Mouse (Mus musculus) hindbrain, embryonic 11.5 days (tissue): ENCODE measurements around the gene Gm26992. TPM values are rescaled to one million over a fixed set of nuclear protein-coding genes. Genes with fewer than 3 reads are reported as not detected.
"Not testable (repeated sequence)": the region's sequence is repeated elsewhere in the genome, so short reads cannot be mapped to it uniquely, and the experiment has no call there.

Experiments
- ATAC-seq: fragments of 200-750 bp; cut with Nextera tagmentation; 2 replicates; pipeline ENCODE4 v1.8.0; 2017; ENCODE audit warnings: mild to moderate bottlenecking, moderate TSS enrichment, moderate library complexity; ENCODE audit not compliant: low FRiP score
- DNase-seq: peaks from one replicate; pipeline ENCODE4 v3.0.0-alpha.2; 2015; ENCODE audit warnings: low spot score
- H3K27ac ChIP-seq: fragments of 300-500 bp; sonication (generic); 2 replicates; pipeline ENCODE4 v1.5.1; 2014; ENCODE audit warnings: mild to moderate bottlenecking, low read depth, low read length
- H3K27me3 ChIP-seq: fragments of 300-500 bp; sonication (generic); 2 replicates; pipeline ENCODE4 v1.6.1; 2014; ENCODE audit warnings: mild to moderate bottlenecking, low read length, moderate library complexity, mixed read lengths; ENCODE audit not compliant: control insufficient read depth, insufficient read depth
- H3K36me3 ChIP-seq: fragments of 300-500 bp; sonication (generic); 2 replicates; pipeline ENCODE4 v1.6.1; 2014; ENCODE audit warnings: mild to moderate bottlenecking, low read length, moderate library complexity, mixed read lengths; ENCODE audit not compliant: control insufficient read depth, insufficient read depth
- H3K4me1 ChIP-seq: fragments of 300-500 bp; sonication (generic); replicated peaks from 2 replicates; pipeline ENCODE4 v1.6.1; 2014; ENCODE audit warnings: low read length, mixed read lengths; ENCODE audit not compliant: control insufficient read depth, insufficient read depth
- H3K4me2 ChIP-seq: fragments of 300-500 bp; sonication (generic); replicated peaks from 2 replicates; pipeline ENCODE4 v1.6.1; 2014; ENCODE audit warnings: mild to moderate bottlenecking, low read depth, low read length
- H3K4me3 ChIP-seq: fragments of 300-500 bp; sonication (generic); 2 replicates; pipeline ENCODE4 v1.5.1; 2014; ENCODE audit warnings: low read depth, low read length
- H3K9ac ChIP-seq: fragments of 300-500 bp; sonication (generic); 2 replicates; pipeline ENCODE4 v1.6.1; 2014; ENCODE audit warnings: low read depth, low read length
- H3K9me3 ChIP-seq: fragments of 300-500 bp; sonication (generic); 2 replicates; pipeline ENCODE4 v1.6.1; 2016; ENCODE audit warnings: low read length; ENCODE audit not compliant: control insufficient read depth
- WGBS: fragments of 180-500 bp; shearing (Covaris S2); extraction: QIAGEN DNeasy Blood & Tissue Kit; methylation state at CpG from one replicate; pipeline ENCODE4 v1.1.7; 2014; 5-methylcytosine and 5-hydroxymethylcytosine counted together
- polyA plus RNA-seq: library from polyadenylated mRNA; unstranded; fragments of >200 nt; fragmentation: Nextera tagmentation; extraction: Ambion mirVana; gene quantifications from 2 replicates; pipeline ENCODE4 v1.2.1, GENCODE M21; 2014

Gene Gm26992
- polyA plus RNA-seq, 1 experiment from 2014 or later = not detected

DNA sequence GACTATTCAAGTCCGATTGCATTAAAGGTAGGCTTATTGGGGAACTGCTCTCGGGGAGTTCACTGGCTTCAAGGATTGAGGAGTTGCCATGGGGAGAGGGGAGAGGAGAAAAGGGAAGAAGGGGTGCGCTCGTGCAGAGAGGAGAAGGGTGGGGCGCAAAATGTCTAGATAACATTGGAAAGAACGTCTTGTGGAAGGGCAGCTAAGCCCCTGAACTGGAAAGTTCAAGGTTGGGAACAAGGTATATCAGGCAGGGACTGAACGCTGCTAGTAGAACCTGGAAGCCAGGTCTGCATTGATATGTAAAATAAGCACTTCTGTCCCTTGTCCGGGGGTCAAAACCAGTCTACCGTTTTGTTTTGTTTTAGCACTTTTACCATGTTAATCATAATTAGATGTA lies 16.2 kb downstream of the Gm26992 start:
- 15% methylated on average over 9 of the region's 9 CpGs for WGBS
- H3K27me3 ChIP-seq = peaks cover 26% of the 10 kb centered on the region

DNA sequence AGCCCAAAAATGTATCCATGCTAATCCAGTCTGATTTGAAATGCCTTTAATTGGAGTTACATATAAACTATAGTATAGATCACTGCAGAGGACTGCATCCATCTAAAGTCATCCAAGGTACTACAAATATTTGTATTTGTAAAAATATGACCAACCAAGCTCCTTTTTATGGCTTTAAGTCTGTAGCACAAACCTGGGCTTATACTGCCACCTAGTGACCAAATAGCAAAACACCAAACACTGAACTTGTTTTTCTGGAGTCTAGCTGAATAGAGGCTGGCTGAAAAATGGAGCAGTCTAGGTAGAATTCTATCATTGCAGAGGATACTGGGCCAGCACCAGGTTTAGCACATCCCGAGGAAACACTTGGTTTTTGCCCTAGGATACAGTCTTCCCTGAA lies 19.0 kb downstream of the Gm26992 start:
- Histone ChIP-seq H3K36me3 (no peaks in the 10 kb centered on the region), H3K27me3 (peaks cover 22% of the 10 kb centered on the region), H3K4me2 (no peak overlapping the region), H3K27ac (no peak overlapping the region), H3K9me3 (no peaks in the 10 kb centered on the region), H3K4me3 (no peak overlapping the region), H3K9ac (no peak overlapping the region), H3K4me1 (no peaks in the 10 kb centered on the region)
- ATAC-seq (no peak), DNase-seq (peak; percentile 62)
- WGBS = 0% methylated on average over 1 of the region's 1 CpGs

More for the DNA sequence above, 16.2 kb downstream of the Gm26992 start:
- H3K4me2 ChIP-seq = no peak overlapping the region
- no peaks in the 10 kb centered on the region for H3K4me1 ChIP-seq
- ATAC-seq (no peak), DNase-seq (no peak)
- no peaks in the 10 kb centered on the region for H3K9me3 ChIP-seq
- H3K27ac ChIP-seq = no peak overlapping the region
- H3K36me3 ChIP-seq = no peaks in the 10 kb centered on the region
- H3K9ac ChIP-seq = no peak overlapping the region
- no peak overlapping the region for H3K4me3 ChIP-seq

DNA sequence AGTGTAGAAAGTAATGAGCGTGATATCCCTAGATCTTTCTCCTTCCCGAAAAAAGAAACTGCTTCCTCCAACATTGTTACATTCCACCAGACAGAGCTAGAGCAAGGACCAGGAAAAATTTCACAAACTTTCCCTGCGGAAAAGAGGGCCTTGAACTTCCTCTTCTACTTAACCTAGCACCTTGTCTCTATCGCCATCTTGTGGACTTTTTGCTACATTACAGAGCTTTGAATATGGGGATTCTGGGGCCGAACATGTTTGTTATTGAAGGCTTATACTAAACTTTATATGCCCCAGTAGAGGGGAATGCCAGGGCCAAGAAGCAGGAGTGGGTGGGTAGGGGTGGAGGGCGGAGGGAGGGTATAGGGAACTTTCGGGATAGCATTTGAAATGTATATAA lies 21.9 kb downstream of the Gm26992 start:
- ATAC-seq (no peak), DNase-seq (peak; percentile 63)
- no peak overlapping the region for H3K27ac ChIP-seq
- no peaks in the 10 kb centered on the region for H3K4me1 ChIP-seq
- no peaks in the 10 kb centered on the region for H3K9me3 ChIP-seq
- H3K36me3 ChIP-seq = no peaks in the 10 kb centered on the region
- no peak overlapping the region for H3K4me2 ChIP-seq
- H3K27me3 ChIP-seq = peaks cover 26% of the 10 kb centered on the region
- no peak overlapping the region for H3K9ac ChIP-seq
- no peak overlapping the region for H3K4me3 ChIP-seq
- 35% methylated on average over 7 of the region's 7 CpGs for WGBS

DNA sequence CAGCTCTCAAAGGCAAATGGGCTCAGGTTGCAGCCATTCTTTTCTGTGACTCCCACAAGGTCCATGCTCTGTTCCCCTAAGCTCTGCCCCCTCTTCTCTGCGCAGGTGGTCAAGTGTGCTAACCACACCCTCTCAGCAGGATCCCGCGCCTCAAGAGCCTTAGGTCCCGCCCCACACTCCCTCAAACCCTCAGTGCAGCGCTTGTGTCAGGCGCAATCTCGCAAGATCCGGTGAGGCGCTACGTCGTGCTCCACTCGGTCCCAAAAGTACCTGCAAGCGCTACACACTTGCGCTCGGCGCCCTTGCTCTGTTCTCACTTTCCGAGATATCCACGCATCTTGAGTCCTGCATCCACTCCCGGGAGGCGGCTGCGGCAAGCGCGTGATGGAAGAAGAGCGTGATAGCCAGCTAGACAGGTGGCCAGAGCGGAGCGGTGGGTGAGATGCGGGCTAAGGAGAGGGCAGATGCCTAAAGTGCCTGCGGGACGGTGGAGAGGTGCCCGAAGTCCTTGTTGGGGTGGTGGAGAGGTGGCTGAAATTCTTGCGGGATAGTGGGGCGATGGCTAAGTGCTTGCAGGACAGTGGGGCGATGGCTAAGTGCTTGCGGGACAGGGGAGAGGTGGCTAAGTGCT lies 25.8 kb downstream of the Gm26992 start:
- ATAC-seq (no peak), DNase-seq (peak; percentile 19)
- no peaks in the 10 kb centered on the region for H3K4me1 ChIP-seq
- H3K9ac ChIP-seq = 0 out of 2 replicates have a peak overlapping the region, but pooled peaks have one; percentile 15
- H3K9me3 ChIP-seq = no peaks in the 10 kb centered on the region
- no peaks in the 10 kb centered on the region for H3K36me3 ChIP-seq
- whole genome bisulfite sequencing = 7% methylated on average over 34 of the region's 34 CpGs
- H3K4me3 ChIP-seq = peak overlapping the region; percentile 22
- peak overlapping the region; percentile 54 for H3K4me2 ChIP-seq
- H3K27ac ChIP-seq = no peak overlapping the region
- peaks cover 18% of the 10 kb centered on the region for H3K27me3 ChIP-seq

DNA sequence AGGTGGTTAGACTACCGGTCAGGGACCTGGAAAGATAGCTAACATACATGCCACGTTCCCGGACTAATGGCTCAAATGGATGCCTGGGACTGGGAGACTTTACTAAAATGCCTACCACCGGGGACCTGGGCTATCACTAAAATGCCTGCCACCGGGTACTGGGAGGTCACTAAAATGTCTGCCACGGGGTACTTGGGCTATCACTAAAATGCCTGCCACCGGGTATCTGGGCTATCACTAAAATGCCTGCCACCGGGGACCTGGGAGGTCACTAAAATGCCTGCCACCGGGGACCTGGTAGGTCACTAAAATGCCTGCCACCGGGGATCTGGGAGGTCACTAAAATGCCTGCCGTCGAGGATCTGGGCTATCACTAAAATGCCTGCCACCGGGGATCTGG lies 26.6 kb downstream of the Gm26992 start:
- ATAC-seq, H3K9ac ChIP-seq, H3K4me3 ChIP-seq, DNase-seq, H3K36me3 ChIP-seq, H3K27ac ChIP-seq, H3K4me1 ChIP-seq, H3K9me3 ChIP-seq, H3K4me2 ChIP-seq: not testable (repeated sequence)
- H3K27me3 ChIP-seq = peaks cover 18% of the 10 kb centered on the region
- WGBS = 47% methylated on average over 10 of the region's 13 CpGs

DNA sequence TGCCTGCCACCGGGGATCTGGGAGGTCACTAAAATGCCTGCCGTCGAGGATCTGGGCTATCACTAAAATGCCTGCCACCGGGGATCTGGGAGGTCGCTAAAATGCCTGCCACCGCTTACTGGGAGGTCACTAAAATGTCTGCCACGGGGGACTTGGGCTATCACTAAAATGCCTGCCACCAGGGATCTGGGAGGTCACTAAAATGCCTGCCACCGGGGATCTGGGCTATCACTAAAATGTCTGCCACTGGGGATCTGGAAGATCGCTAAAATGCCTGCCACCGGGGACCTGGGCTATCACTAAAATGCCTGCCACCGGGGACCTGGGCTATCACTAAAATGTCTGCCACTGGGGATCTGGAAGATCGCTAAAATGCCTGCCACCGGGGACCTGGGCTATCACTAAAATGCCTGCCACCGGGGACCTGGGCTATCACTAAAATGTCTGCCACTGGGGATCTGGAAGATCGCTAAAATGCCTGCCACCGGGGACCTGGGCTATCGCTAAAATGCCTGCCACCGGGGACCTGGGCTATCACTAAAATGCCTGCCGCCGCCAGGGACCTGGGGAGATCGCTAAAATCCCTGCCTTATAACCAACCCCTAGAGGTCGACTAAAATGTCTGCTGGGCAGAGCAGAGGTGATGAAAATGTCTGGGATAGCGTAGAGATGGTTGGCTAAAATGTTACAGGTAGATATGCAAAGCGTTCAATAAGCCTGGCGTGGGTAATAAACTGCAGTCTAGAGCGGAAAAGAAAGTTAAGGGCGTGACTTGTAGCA lies 27.3 kb downstream of the Gm26992 start:
- ATAC-seq = not testable (repeated sequence)

DNA sequence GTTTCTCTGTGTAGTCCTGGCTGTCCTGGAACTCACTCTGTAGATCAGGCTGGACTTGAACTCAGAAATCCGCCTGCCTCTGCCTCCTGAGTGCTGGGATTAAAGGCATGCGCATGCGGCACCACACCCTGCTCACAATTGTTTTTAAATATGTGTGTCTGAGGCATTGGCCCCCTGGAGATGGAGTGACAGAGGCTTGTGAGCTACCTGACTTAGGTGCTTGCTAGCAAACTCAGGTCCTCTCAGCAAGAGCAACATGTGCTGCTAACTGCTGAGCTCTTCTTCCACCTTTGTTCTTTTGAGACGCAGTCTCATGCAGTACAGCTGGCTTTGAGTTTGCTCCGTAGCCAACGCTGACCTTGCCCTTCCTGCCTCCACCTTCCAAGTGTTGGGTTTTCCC lies 31.0 kb downstream of the Gm26992 start:
- no peak for DNase-seq
- no peaks in the 10 kb centered on the region for H3K9me3 ChIP-seq
- peaks cover 7% of the 10 kb centered on the region for H3K27me3 ChIP-seq
- 82% methylated on average over 6 of the region's 6 CpGs for WGBS
- H3K4me1 ChIP-seq = no peaks in the 10 kb centered on the region
- no peak overlapping the region for H3K4me2 ChIP-seq
- no peak overlapping the region for H3K27ac ChIP-seq
- H3K4me3 ChIP-seq = no peak overlapping the region
- no peaks in the 10 kb centered on the region for H3K36me3 ChIP-seq
- no peak overlapping the region for H3K9ac ChIP-seq
- ATAC-seq = no peak

More for the DNA sequence above, 27.3 kb downstream of the Gm26992 start:
- not testable (repeated sequence) for H3K4me1 ChIP-seq, DNase-seq, H3K27ac ChIP-seq, H3K36me3 ChIP-seq, H3K4me3 ChIP-seq, H3K9ac ChIP-seq, H3K9me3 ChIP-seq, H3K4me2 ChIP-seq
- peaks cover 18% of the 10 kb centered on the region for H3K27me3 ChIP-seq
- WGBS = 80% methylated on average over 16 of the region's 27 CpGs

DNA sequence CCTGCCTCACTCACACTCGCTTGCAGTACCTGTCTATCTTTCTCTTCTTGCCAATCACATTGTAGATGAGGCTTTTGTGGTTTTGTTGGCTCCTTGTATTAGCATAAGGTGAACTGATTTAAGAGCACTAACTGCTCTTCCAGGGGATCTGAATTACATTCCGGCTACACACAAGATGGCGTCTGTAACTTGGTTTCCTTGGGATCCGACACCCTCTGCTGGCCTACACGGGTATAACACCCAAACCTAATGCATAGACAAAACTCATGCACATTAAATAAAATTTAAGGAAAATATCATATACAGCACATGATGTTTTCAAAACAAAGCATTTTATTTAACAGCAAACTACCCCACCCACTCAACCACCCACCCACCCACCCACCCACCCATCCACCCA lies 38.2 kb downstream of the Gm26992 start:
- ATAC-seq = no peak
- WGBS = 64% methylated on average over 5 of the region's 5 CpGs

DNA sequence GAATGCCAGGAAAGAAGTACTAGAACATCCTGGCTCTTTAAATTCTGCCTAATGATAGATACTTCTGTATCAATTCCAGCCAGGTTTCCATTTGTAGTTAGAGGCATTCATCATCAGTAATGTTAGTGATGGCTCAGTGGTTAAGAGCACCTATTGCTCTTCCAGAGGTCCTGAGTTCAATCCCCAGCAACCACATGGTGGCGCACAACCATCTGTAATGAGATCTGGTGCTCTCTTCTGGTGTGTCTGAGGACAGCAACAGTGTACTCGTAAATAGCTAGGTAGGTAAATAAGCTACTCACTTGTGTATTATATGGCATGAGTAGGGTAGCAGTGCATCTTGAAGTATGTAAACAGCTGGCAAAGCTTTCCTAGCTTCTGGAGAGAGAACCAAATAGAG lies 47.2 kb downstream of the Gm26992 start:
- ATAC-seq (no peak), DNase-seq (no peak)
- Histone ChIP-seq H3K27ac (no peak overlapping the region), H3K27me3 (no peaks in the 10 kb centered on the region), H3K36me3 (no peaks in the 10 kb centered on the region), H3K9me3 (no peaks in the 10 kb centered on the region), H3K4me2 (no peak overlapping the region), H3K4me1 (no peaks in the 10 kb centered on the region), H3K4me3 (no peak overlapping the region), H3K9ac (no peak overlapping the region)
- 61% methylated on average over 2 of the region's 2 CpGs for WGBS

More for the DNA sequence above, 38.2 kb downstream of the Gm26992 start:
- no peaks in the 10 kb centered on the region for H3K9me3 ChIP-seq
- no peaks in the 10 kb centered on the region for H3K4me1 ChIP-seq
- DNase-seq = peak; percentile 48
- H3K9ac ChIP-seq = no peak overlapping the region
- no peak overlapping the region for H3K4me3 ChIP-seq
- H3K27ac ChIP-seq = no peak overlapping the region
- H3K4me2 ChIP-seq = no peak overlapping the region
- no peaks in the 10 kb centered on the region for H3K36me3 ChIP-seq
- no peaks in the 10 kb centered on the region for H3K27me3 ChIP-seq
